Mouse (Mus musculus) intestine, embryonic 14.5 days (tissue): ENCODE data around the gene Rnf41. TPM values are rescaled to one million over a fixed set of nuclear protein-coding genes. Genes with fewer than 3 reads are reported as not detected.

Source experiments
- ATAC-seq: fragments of 200-750 bp; cut with Nextera tagmentation; replicated peaks from 2 replicates; pipeline ENCODE4 v1.8.0; 2017; ENCODE audit warnings: low read depth, moderate number of reproducible peaks, moderate TSS enrichment, moderate library complexity; ENCODE audit not compliant: low FRiP score, low TSS enrichment
- DNase-seq: peaks from one replicate; pipeline ENCODE4 v3.0.0-alpha.2; 2018; ENCODE audit warnings: low spot score
- H3K27ac ChIP-seq: fragments of 300-500 bp; sonication (generic); 2 replicates; pipeline ENCODE4 v1.5.1; 2014; ENCODE audit warnings: low read depth, mild to moderate bottlenecking, control low read depth
- H3K27me3 ChIP-seq: fragments of 300-500 bp; sonication (generic); replicated peaks from 2 replicates; pipeline ENCODE4 v1.6.1; 2014; ENCODE audit warnings: low read length, control low read depth; ENCODE audit not compliant: control insufficient read depth, insufficient read depth
- H3K36me3 ChIP-seq: fragments of 300-500 bp; sonication (generic); 2 replicates; pipeline ENCODE4 v1.6.1; 2014; ENCODE audit warnings: low read length, control low read depth; ENCODE audit not compliant: control insufficient read depth, insufficient read depth
- H3K4me1 ChIP-seq: fragments of 300-500 bp; sonication (generic); replicated peaks from 2 replicates; pipeline ENCODE4 v1.6.1; 2014; ENCODE audit warnings: low read length, control low read depth, mixed read lengths; ENCODE audit not compliant: control insufficient read depth, insufficient read depth
- H3K4me2 ChIP-seq: fragments of 300-500 bp; sonication (generic); 2 replicates; pipeline ENCODE4 v1.6.1; 2014; ENCODE audit warnings: low read length
- H3K4me3 ChIP-seq: fragments of 300-500 bp; sonication (generic); 2 replicates; pipeline ENCODE4 v1.5.1; 2014; ENCODE audit warnings: low read depth, low read length, control low read depth, mixed read lengths
- H3K9ac ChIP-seq: fragments of 300-500 bp; sonication (generic); 2 replicates; pipeline ENCODE4 v1.6.1; 2014; ENCODE audit warnings: mild to moderate bottlenecking, low read length
- H3K9me3 ChIP-seq: fragments of 300-500 bp; sonication (generic); 2 replicates; pipeline ENCODE4 v1.6.1; 2016; ENCODE audit warnings: low read length, control low read depth; ENCODE audit not compliant: control insufficient read depth
- WGBS: fragments of 180-500 bp; shearing (Covaris S2); extraction: QIAGEN DNeasy Blood & Tissue Kit; methylation state at CpG from one replicate; pipeline ENCODE4 v1.1.7; 2014; 5-methylcytosine and 5-hydroxymethylcytosine counted together
- polyA plus RNA-seq: library from polyadenylated mRNA; unstranded; fragments of >200 nt; fragmentation: Nextera tagmentation; extraction: Ambion mirVana; gene quantifications from 2 replicates; pipeline ENCODE4 v1.2.1, GENCODE M21; 2014

Rnf41 gene
- polyA plus RNA-seq, 1 experiment from 2014 or later = 30.5 TPM

DNA sequence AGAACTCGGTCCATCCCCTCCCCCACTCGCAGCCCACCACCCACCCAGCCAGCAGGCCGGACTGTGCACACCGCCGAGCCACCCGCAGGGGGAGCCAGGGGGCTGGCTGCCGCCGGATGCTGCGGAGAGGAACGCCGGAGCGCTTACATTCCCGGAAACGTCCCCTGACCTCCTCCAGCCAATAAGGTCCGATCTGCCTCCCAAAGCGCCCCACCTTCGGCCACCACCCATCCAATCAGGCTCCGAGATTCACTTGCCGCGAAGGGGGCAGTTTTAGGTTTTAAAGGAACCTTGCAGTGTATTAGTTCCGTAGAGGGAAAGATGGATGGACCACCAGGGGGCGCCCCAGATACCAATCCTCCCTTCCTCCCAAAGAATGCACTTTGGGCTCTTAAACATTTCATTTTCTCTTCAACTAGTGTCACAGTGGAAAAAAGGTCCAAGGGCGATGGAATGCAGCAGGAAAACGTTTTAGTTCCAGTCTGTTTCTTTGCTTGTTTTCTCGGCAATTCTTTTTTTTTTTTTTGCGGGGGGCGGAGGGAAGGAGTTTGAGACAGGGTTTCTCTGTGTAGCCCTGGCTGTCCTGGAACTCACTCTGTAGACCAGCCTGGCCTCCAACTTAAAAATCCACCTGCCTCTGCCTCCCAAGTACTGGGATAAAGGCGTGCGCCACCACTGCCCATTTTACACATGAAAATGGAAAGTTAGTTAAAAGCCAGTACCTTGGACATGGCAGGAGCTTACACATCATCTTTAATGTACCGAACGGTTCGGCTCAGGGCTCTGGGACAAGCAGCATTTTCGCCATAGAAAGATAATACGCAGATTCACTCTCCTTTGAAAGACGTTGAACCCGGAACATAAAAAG is 1.5 kb upstream of the Rnf41 start:
- peak overlapping the region; percentile 59 for H3K9ac ChIP-seq
- H3K4me1 ChIP-seq = peaks cover 28% of the 10 kb centered on the region
- H3K27ac ChIP-seq = peak overlapping the region; percentile 89
- WGBS = 6% methylated on average over 36 of the region's 36 CpGs
- H3K4me3 ChIP-seq = peak overlapping the region; percentile 91
- ATAC-seq = peak; percentile 88
- peak overlapping the region; percentile 97 for H3K4me2 ChIP-seq
- DNase-seq = peak; percentile 97
- peaks cover 28% of the 10 kb centered on the region for H3K36me3 ChIP-seq
- no peaks in the 10 kb centered on the region for H3K9me3 ChIP-seq
- H3K27me3 ChIP-seq = no peaks in the 10 kb centered on the region

DNA sequence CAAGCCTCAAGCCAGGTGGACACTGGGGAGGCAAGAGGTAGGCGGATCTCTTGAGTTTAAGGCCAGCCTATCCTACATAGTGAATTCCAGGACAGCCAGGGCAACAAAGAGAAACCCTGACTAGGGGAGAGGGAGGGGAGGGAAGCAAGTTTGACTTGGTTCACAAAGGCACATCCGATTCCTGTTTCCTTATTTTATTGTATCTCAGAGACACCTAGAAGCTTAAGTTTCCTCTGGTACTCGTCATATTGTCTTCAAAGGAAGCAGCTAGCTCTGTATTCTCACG is 954 bp upstream of the Rnf41 start:
- DNase-seq (no peak), ATAC-seq (no peak)
- peak overlapping the region; percentile 62 for H3K9ac ChIP-seq
- no peaks in the 10 kb centered on the region for H3K9me3 ChIP-seq
- H3K27me3 ChIP-seq = no peaks in the 10 kb centered on the region
- peaks cover 28% of the 10 kb centered on the region for H3K4me1 ChIP-seq
- H3K27ac ChIP-seq = peak overlapping the region; percentile 89
- H3K4me2 ChIP-seq = peak overlapping the region; percentile 97
- peak overlapping the region; percentile 91 for H3K4me3 ChIP-seq
- WGBS = 24% methylated on average over 4 of the region's 4 CpGs
- peaks cover 34% of the 10 kb centered on the region for H3K36me3 ChIP-seq

DNA sequence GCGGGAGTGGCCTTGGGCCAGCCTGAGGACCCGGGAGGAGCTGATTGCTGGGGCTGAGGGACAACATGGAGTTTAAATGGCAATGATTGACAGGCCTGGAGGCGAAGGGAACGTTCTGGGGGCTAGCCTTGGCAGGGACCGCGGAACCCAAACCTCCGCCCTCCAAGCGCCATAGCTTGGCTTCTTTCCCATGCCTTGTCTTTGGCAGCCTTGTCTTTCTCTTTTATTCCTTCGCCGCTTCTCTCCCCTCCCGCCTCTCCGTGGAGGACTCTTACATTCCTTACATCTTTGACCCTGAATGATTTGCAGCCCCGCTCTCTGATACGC is 561 bp downstream of the Rnf41 start:
- Histone ChIP-seq H3K4me3 (peak overlapping the region; percentile 91), H3K27ac (peak overlapping the region; percentile 89), H3K4me1 (peaks cover 28% of the 10 kb centered on the region), H3K4me2 (peak overlapping the region; percentile 97), H3K27me3 (no peaks in the 10 kb centered on the region), H3K36me3 (peaks cover 38% of the 10 kb centered on the region), H3K9ac (peak overlapping the region; percentile 74), H3K9me3 (no peaks in the 10 kb centered on the region)
- 1% methylated on average over 14 of the region's 14 CpGs for WGBS
- ATAC-seq (no peak), DNase-seq (no peak)

DNA sequence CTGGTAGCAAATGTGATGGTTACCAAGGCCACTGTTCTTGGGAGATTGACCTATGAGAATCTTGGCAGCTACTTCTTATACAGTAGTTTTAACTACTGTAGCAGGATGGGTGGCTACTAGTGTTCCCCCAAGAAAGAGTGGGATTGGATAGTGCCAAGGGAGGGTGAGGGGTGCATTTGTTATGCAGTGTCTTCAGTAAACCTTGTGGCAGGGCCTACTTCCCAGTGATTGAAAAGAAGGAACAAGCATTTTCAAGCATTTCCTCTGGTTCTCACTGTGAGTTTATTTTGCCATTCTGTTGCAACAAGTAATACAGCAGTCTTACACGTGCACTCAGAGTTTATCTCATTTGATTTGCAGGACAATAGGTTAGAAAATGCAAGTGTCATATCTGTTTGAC is 1.1 kb downstream of the Rnf41 start:
- H3K4me1 ChIP-seq = peaks cover 28% of the 10 kb centered on the region
- H3K9me3 ChIP-seq = no peaks in the 10 kb centered on the region
- H3K4me2 ChIP-seq = peak overlapping the region; percentile 97
- H3K36me3 ChIP-seq = peaks cover 40% of the 10 kb centered on the region
- peak overlapping the region; percentile 74 for H3K9ac ChIP-seq
- peak overlapping the region; percentile 91 for H3K4me3 ChIP-seq
- WGBS = 44% methylated on average over 1 of the region's 1 CpGs
- no peaks in the 10 kb centered on the region for H3K27me3 ChIP-seq
- ATAC-seq (no peak), DNase-seq (no peak)
- peak overlapping the region; percentile 89; the same call in 1 of the 2 replicates for H3K27ac ChIP-seq

DNA sequence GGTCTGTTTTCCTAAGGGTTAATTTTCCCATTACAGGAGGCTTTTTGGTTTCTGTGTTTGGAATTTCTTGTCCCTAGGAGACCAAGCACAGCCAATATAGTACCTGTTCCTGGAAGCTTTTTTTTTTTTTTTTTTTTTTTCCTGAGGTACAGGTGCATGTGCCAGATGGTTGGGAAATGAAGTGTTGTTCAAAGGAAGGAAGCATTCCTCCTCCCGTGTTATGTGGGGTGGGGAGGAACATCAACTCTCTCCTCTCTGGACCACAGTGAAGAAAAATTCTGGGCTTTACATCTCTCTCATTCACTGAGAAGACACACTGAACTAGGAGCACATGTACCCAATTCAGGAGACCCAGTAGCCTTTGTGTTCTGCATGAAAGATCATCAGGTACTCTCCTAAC is 1.6 kb downstream of the Rnf41 start:
- 65% methylated on average over 1 of the region's 1 CpGs for WGBS
- DNase-seq = no peak
- no peak overlapping the region for H3K27ac ChIP-seq
- H3K27me3 ChIP-seq = no peaks in the 10 kb centered on the region
- H3K4me1 ChIP-seq = peaks cover 28% of the 10 kb centered on the region
- H3K9ac ChIP-seq = no peak overlapping the region
- no peaks in the 10 kb centered on the region for H3K9me3 ChIP-seq
- H3K4me2 ChIP-seq = peak overlapping the region; percentile 97
- H3K4me3 ChIP-seq = peak overlapping the region; percentile 91; the same call in 1 of the 2 replicates
- ATAC-seq = no peak
- peaks cover 42% of the 10 kb centered on the region for H3K36me3 ChIP-seq

DNA sequence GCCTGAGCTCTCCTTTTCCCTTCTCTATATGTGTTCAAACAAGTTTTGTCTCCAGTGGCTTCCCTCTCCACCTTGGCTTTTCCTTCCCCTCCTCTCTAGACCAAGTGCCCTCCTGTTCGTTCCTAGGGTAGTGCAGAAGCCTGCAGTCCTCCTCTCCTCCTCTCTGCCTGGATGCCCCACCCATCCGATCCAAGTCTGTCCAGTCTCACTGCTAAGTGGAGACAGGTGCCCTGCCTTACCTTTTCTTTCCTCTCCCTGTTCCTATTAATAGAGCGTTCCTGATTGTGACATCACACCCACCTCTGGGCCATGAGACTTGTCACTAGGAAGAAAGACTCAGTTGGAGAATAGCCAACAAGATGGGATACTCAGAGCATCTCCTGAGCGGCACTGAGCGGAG is 3.4 kb downstream of the Rnf41 start:
- H3K36me3 ChIP-seq = peaks cover 58% of the 10 kb centered on the region
- no peaks in the 10 kb centered on the region for H3K27me3 ChIP-seq
- WGBS = 83% methylated on average over 5 of the region's 5 CpGs
- no peak overlapping the region for H3K4me2 ChIP-seq
- H3K9me3 ChIP-seq = no peaks in the 10 kb centered on the region
- H3K4me3 ChIP-seq = no peak overlapping the region
- H3K27ac ChIP-seq = no peak overlapping the region
- ATAC-seq (no peak), DNase-seq (no peak)
- H3K4me1 ChIP-seq = peaks cover 23% of the 10 kb centered on the region
- H3K9ac ChIP-seq = no peak overlapping the region

DNA sequence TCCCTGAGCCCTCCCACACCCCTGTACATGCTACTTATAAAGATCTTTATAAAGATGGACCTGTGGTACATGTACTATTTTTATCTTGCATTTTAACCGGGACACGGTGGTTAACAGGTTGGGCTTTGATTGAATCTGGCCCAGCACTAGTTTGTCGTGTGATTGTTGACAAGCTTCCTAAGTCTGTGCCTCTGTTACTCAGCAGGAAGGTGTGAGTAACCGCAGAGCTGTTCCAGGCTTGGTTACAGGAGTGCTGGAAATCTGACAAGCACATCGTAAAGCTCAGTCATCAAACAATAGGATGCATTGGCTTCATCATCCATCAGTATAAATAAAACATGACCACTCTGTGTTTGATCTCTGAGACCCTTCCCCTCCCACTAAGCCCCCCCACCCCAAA is 11.0 kb downstream of the Rnf41 start:
- no peak overlapping the region for H3K4me2 ChIP-seq
- 69% methylated on average over 5 of the region's 5 CpGs for WGBS
- H3K4me3 ChIP-seq = no peak overlapping the region
- no peaks in the 10 kb centered on the region for H3K9me3 ChIP-seq
- H3K27me3 ChIP-seq = no peaks in the 10 kb centered on the region
- no peak for ATAC-seq
- peaks cover 74% of the 10 kb centered on the region for H3K36me3 ChIP-seq
- no peak for DNase-seq
- H3K27ac ChIP-seq = no peak overlapping the region
- H3K4me1 ChIP-seq = no peaks in the 10 kb centered on the region
- no peak overlapping the region for H3K9ac ChIP-seq

DNA sequence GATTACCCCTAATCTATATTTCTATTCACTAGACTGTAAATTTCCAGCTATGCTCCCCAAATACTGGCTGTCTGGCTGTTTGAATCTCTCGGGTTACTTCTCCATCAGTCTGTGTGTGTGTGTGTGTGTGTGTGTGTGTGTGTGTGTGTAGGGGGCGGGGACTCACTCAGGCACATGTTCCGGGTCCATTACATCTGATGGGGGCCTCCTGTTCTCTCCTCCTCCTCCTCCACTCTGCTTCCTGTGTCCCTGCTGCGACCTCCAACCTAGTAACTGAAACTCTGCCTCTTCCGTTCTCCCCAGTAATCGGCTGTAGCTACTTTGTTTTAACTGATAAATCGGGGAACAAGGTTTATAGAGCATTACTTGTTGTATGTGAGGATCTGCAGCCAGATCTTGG is 13.1 kb downstream of the Rnf41 start:
- H3K27ac ChIP-seq = peak overlapping the region; percentile 27; the same call in 1 of the 2 replicates
- no peak overlapping the region for H3K4me3 ChIP-seq
- peaks cover 72% of the 10 kb centered on the region for H3K36me3 ChIP-seq
- no peaks in the 10 kb centered on the region for H3K27me3 ChIP-seq
- no peaks in the 10 kb centered on the region for H3K9me3 ChIP-seq
- no peak overlapping the region for H3K9ac ChIP-seq
- ATAC-seq (no peak), DNase-seq (no peak)
- H3K4me1 ChIP-seq = no peaks in the 10 kb centered on the region
- H3K4me2 ChIP-seq = no peak overlapping the region
- WGBS = 25% methylated on average over 7 of the region's 7 CpGs

DNA sequence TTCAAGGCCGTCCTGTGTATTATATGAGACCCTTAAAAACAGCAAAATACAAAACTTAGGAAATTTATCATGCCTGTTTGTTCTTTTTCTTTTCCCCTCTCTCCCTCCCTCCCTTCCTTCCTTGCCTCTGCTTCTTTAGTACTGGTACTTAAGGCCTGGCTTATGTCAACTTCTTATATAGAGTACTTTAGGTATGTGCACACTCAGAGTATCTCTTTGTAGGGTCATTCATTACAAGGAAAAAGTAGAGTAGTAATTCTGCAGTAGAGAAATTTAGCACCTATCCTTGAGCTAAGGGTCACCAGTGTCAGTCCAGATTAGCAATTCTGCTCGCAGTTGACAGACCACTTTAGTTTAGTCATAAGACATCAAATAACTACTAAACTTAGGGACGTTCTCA is 13.8 kb downstream of the Rnf41 start:
- peak overlapping the region; percentile 27; the same call in 1 of the 2 replicates for H3K27ac ChIP-seq
- no peaks in the 10 kb centered on the region for H3K9me3 ChIP-seq
- ATAC-seq = no peak
- peaks cover 76% of the 10 kb centered on the region for H3K36me3 ChIP-seq
- no peaks in the 10 kb centered on the region for H3K4me1 ChIP-seq
- no peak overlapping the region for H3K9ac ChIP-seq
- H3K27me3 ChIP-seq = no peaks in the 10 kb centered on the region
- no peak overlapping the region for H3K4me2 ChIP-seq
- no peak for DNase-seq
- 79% methylated on average over 3 of the region's 3 CpGs for WGBS
- no peak overlapping the region for H3K4me3 ChIP-seq
